Mouse (Mus musculus): ENCODE results near the gene Ppp1r9a. TPM values are rescaled to one million over a fixed set of nuclear protein-coding genes. Genes with fewer than 3 reads are reported as not detected.

Gene Ppp1r9a
- polyA plus RNA-seq, 1 experiment from 2014 or later, result 7.5 TPM

- Histone ChIP-seq H3K4me3 (ENCODE audit: low read length) (peak overlapping the region; percentile 47), H3K27ac (ENCODE audit: low read length) (no peak overlapping the region), H3K36me3 (ENCODE audit: control insufficient read depth, insufficient read depth, low read length) (no peaks in the 10 kb centered on the region), H3K9ac (ENCODE audit: low read depth, low read length) (peak overlapping the region; percentile 39; the same call in 1 of the 2 replicates), H3K9me3 (ENCODE audit: control insufficient read depth, low read length) (no peaks in the 10 kb centered on the region), H3K27me3 (replicated peaks; ENCODE audit: control insufficient read depth, insufficient read depth, low read length) (no peaks in the 10 kb centered on the region), H3K4me2 (ENCODE audit: low read depth, low read length) (peak overlapping the region; percentile 59), H3K4me1 (ENCODE audit: control insufficient read depth, insufficient read depth, low read length) (peaks cover 10% of the 10 kb centered on the region)
- 7% methylated on average over 18 of the region's 18 CpGs for WGBS
- ATAC-seq, result peak; percentile 97
Measured at GRCm38 (mm10) chr6:5109925-5110714, 207.4 kb downstream of the Ppp1r9a start.

- ATAC-seq, result no peak
- Histone ChIP-seq H3K27me3 (replicated peaks; ENCODE audit: control insufficient read depth, insufficient read depth, low read length) (no peaks in the 10 kb centered on the region), H3K36me3 (ENCODE audit: control insufficient read depth, insufficient read depth, low read length) (no peaks in the 10 kb centered on the region), H3K9me3 (ENCODE audit: control insufficient read depth, low read length) (no peaks in the 10 kb centered on the region), H3K4me3 (ENCODE audit: low read length) (no peak overlapping the region), H3K9ac (ENCODE audit: low read depth, low read length) (no peak overlapping the region), H3K27ac (ENCODE audit: low read length) (no peak overlapping the region), H3K4me1 (ENCODE audit: control insufficient read depth, insufficient read depth, low read length) (peaks cover 10% of the 10 kb centered on the region), H3K4me2 (ENCODE audit: low read depth, low read length) (no peak overlapping the region)
- WGBS, result 22% methylated on average over 3 of the region's 3 CpGs
Measured at GRCm38 (mm10) chr6:5110715-5111048, 208.0 kb downstream of the Ppp1r9a start.

GRCm38 (mm10) chr6:5113103-5113502, 210.4 kb downstream of the Ppp1r9a start:
- WGBS, result 23% methylated on average over 8 of the region's 8 CpGs
- no peak overlapping the region for H3K9ac ChIP-seq (ENCODE audit: low read depth, low read length)
- H3K4me2 ChIP-seq (ENCODE audit: low read depth, low read length), result no peak overlapping the region
- ATAC-seq, result no peak; the same call in 1 of the 2 replicates
- H3K27ac ChIP-seq (ENCODE audit: low read length), result no peak overlapping the region
- H3K4me3 ChIP-seq (ENCODE audit: low read length), result no peak overlapping the region
- no peaks in the 10 kb centered on the region for H3K27me3 ChIP-seq (replicated peaks; ENCODE audit: control insufficient read depth, insufficient read depth, low read length)
- H3K9me3 ChIP-seq (ENCODE audit: control insufficient read depth, low read length), result no peaks in the 10 kb centered on the region
- H3K4me1 ChIP-seq (ENCODE audit: control insufficient read depth, insufficient read depth, low read length), result peaks cover 10% of the 10 kb centered on the region
- H3K36me3 ChIP-seq (ENCODE audit: control insufficient read depth, insufficient read depth, low read length), result no peaks in the 10 kb centered on the region

- Histone ChIP-seq H3K9me3 (ENCODE audit: control insufficient read depth, low read length) (no peaks in the 10 kb centered on the region), H3K36me3 (ENCODE audit: control insufficient read depth, insufficient read depth, low read length) (no peaks in the 10 kb centered on the region), H3K4me2 (ENCODE audit: low read depth, low read length) (no peak overlapping the region), H3K27ac (ENCODE audit: low read length) (no peak overlapping the region), H3K4me1 (ENCODE audit: control insufficient read depth, insufficient read depth, low read length) (peaks cover 10% of the 10 kb centered on the region), H3K27me3 (replicated peaks; ENCODE audit: control insufficient read depth, insufficient read depth, low read length) (no peaks in the 10 kb centered on the region), H3K9ac (ENCODE audit: low read depth, low read length) (no peak overlapping the region), H3K4me3 (ENCODE audit: low read length) (no peak overlapping the region)
- ATAC-seq, result no peak
- WGBS, result 56% methylated on average over 5 of the region's 5 CpGs
Measured at GRCm38 (mm10) chr6:5113734-5114133, 211.0 kb downstream of the Ppp1r9a start.

GRCm38 (mm10) chr6:5114857-5115256, 212.1 kb downstream of the Ppp1r9a start:
- no peak overlapping the region for H3K4me2 ChIP-seq (ENCODE audit: low read depth, low read length)
- no peak overlapping the region for H3K27ac ChIP-seq (ENCODE audit: low read length)
- no peak overlapping the region for H3K9ac ChIP-seq (ENCODE audit: low read depth, low read length)
- ATAC-seq, result no peak
- H3K27me3 ChIP-seq (replicated peaks; ENCODE audit: control insufficient read depth, insufficient read depth, low read length), result no peaks in the 10 kb centered on the region
- H3K36me3 ChIP-seq (ENCODE audit: control insufficient read depth, insufficient read depth, low read length), result no peaks in the 10 kb centered on the region
- WGBS, result 67% methylated on average over 7 of the region's 7 CpGs
- no peak overlapping the region for H3K4me3 ChIP-seq (ENCODE audit: low read length)
- H3K9me3 ChIP-seq (ENCODE audit: control insufficient read depth, low read length), result no peaks in the 10 kb centered on the region
- peaks cover 9% of the 10 kb centered on the region for H3K4me1 ChIP-seq (ENCODE audit: control insufficient read depth, insufficient read depth, low read length)

- H3K27me3 ChIP-seq (replicated peaks; ENCODE audit: control insufficient read depth, insufficient read depth, low read length), result no peaks in the 10 kb centered on the region
- H3K9ac ChIP-seq (ENCODE audit: low read depth, low read length), result no peak overlapping the region
- H3K27ac ChIP-seq (ENCODE audit: low read length), result no peak overlapping the region
- 88% methylated on average over 15 of the region's 15 CpGs for WGBS
- H3K4me3 ChIP-seq (ENCODE audit: low read length), result no peak overlapping the region
- no peak overlapping the region for H3K4me2 ChIP-seq (ENCODE audit: low read depth, low read length)
- H3K4me1 ChIP-seq (ENCODE audit: control insufficient read depth, insufficient read depth, low read length), result no peaks in the 10 kb centered on the region
- no peaks in the 10 kb centered on the region for H3K36me3 ChIP-seq (ENCODE audit: control insufficient read depth, insufficient read depth, low read length)
- no peaks in the 10 kb centered on the region for H3K9me3 ChIP-seq (ENCODE audit: control insufficient read depth, low read length)
- ATAC-seq, result no peak
Measured at GRCm38 (mm10) chr6:5119181-5119910, 216.6 kb downstream of the Ppp1r9a start.

- WGBS, result 69% methylated on average over 3 of the region's 3 CpGs
- Histone ChIP-seq H3K9ac (ENCODE audit: low read depth, low read length) (no peak overlapping the region), H3K36me3 (ENCODE audit: control insufficient read depth, insufficient read depth, low read length) (no peaks in the 10 kb centered on the region), H3K4me3 (ENCODE audit: low read length) (no peak overlapping the region), H3K9me3 (ENCODE audit: control insufficient read depth, low read length) (no peaks in the 10 kb centered on the region), H3K27me3 (replicated peaks; ENCODE audit: control insufficient read depth, insufficient read depth, low read length) (no peaks in the 10 kb centered on the region), H3K4me1 (ENCODE audit: control insufficient read depth, insufficient read depth, low read length) (no peaks in the 10 kb centered on the region), H3K27ac (ENCODE audit: low read length) (no peak overlapping the region), H3K4me2 (ENCODE audit: low read depth, low read length) (no peak overlapping the region)
- ATAC-seq, result no peak
Measured at GRCm38 (mm10) chr6:5120229-5120628, 217.5 kb downstream of the Ppp1r9a start.

- Histone ChIP-seq H3K9ac (ENCODE audit: low read depth, low read length) (no peak overlapping the region), H3K36me3 (ENCODE audit: control insufficient read depth, insufficient read depth, low read length) (no peaks in the 10 kb centered on the region), H3K27ac (ENCODE audit: low read length) (no peak overlapping the region), H3K27me3 (replicated peaks; ENCODE audit: control insufficient read depth, insufficient read depth, low read length) (no peaks in the 10 kb centered on the region), H3K9me3 (ENCODE audit: control insufficient read depth, low read length) (no peaks in the 10 kb centered on the region), H3K4me1 (ENCODE audit: control insufficient read depth, insufficient read depth, low read length) (peaks cover under 1% of the 10 kb centered on the region; the same call in 1 of the 2 replicates), H3K4me2 (ENCODE audit: low read depth, low read length) (no peak overlapping the region), H3K4me3 (ENCODE audit: low read length) (no peak overlapping the region)
- no peak for ATAC-seq
- WGBS, result 82% methylated on average over 14 of the region's 14 CpGs
Measured at GRCm38 (mm10) chr6:5129364-5130093, 226.8 kb downstream of the Ppp1r9a start.

GRCm38 (mm10) chr6:5134986-5135385, 232.3 kb downstream of the Ppp1r9a start:
- WGBS, result 54% methylated on average over 6 of the region's 6 CpGs
- no peaks in the 10 kb centered on the region for H3K27me3 ChIP-seq (replicated peaks; ENCODE audit: control insufficient read depth, insufficient read depth, low read length)
- ATAC-seq, result no peak
- no peak overlapping the region for H3K9ac ChIP-seq (ENCODE audit: low read depth, low read length)
- H3K4me2 ChIP-seq (ENCODE audit: low read depth, low read length), result no peak overlapping the region
- H3K36me3 ChIP-seq (ENCODE audit: control insufficient read depth, insufficient read depth, low read length), result no peaks in the 10 kb centered on the region
- no peaks in the 10 kb centered on the region for H3K9me3 ChIP-seq (ENCODE audit: control insufficient read depth, low read length)
- peaks cover 3% of the 10 kb centered on the region; the same call in 1 of the 2 replicates for H3K4me1 ChIP-seq (ENCODE audit: control insufficient read depth, insufficient read depth, low read length)
- no peak overlapping the region for H3K27ac ChIP-seq (ENCODE audit: low read length)
- no peak overlapping the region for H3K4me3 ChIP-seq (ENCODE audit: low read length)

Data from intestine, embryonic 16.5 days (tissue).